Mouse (Mus musculus): ENCODE data around the gene Tmem204.

Tmem204 gene

GRCm38 (mm10) chr17:25014841-25015570 is 68.4 kb downstream of the Tmem204 start:
- peak; percentile 61 for DNase-seq

DNA sequence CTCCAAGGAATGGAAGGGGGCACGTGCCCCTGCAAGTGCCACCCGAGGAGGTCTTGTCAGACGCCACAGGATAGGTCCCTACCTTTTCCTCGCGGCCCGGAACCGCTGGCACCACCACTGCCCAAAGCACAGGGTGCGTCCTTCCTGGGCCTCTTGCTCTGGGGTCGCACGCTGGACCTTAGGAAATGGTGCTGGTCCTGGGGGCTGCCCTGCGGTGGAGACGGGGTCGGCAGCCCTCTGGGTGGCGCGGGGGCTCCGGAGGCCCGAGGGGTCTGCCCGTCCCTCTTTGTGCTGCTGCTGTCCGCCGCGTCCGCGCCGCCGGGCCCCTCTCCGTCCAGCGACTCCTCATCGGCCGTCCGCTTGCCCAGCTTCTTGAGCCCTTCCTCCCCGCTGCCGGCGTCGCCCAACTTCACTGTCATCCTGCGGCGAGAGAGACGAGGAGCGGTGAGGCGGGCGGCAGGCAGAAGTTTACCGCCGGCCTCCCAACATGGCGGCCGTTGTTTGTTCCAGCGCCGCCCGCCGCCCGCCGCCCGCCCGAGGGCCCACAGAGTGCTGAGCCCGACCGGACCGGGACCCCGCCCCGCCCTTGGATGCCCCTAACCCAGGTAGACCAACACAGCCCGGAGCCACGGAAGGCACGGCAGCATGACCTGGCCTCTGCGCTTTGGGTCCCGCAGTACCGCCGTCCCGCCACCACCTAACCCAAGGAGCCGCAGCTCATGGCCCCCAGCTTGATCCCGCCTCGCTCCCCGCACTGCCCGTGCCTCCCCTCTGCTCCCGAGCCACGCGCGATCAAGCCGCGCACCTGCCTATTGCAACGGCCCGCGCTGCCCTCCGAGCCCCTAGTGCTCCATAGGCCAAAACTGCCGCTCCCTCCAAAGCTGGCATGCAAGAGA is 69.5 kb downstream of the Tmem204 start:
- peak; percentile 48 for DNase-seq
